Mouse (Mus musculus) hematopoietic multipotent progenitor cell, adult 10-12 weeks (in vitro differentiated cells): Measurements from ENCODE around the gene Phospho1. TPM values are rescaled to one million over a fixed set of nuclear protein-coding genes. Genes with fewer than 3 reads are reported as not detected.

ENCODE experiments used
- polyA plus RNA-seq: library from polyadenylated mRNA; stranded (reverse); fragments of >175 nt; gene quantifications from 2 replicates; pipeline ENCODE4 v1.2.3, GENCODE M21; 2012; ENCODE audit warnings: low replicate concordance

Phospho1 gene
- 89.6 and 205 TPM in 2 replicates for polyA plus RNA-seq

GRCm38 (mm10) chr11:95824071-95824876 lies at the start of gene Phospho1:
Gene Phospho1 (plus strand): TSS chr11:95824499.

GRCm38 (mm10) chr11:95837059-95837458 lies 12.8 kb downstream of the Phospho1 start, which contains the start of gene Gngt2:
Gene Gngt2 (plus strand): TSS chr11:95837216.

GRCm38 (mm10) chr11:95842074-95842681 lies 17.9 kb downstream of the Phospho1 start, which contains the start of gene Abi3:
Gene Abi3 (minus strand): TSS chr11:95842476.

Other genes with a start within 250 kb of the Phospho1 start
- gene Ngfr, start 236.8 kb upstream of the Phospho1 start, polyA plus RNA-seq, result 0.27 and 0.59 TPM in 2 replicates
- gene Phb, start 157.5 kb upstream of the Phospho1 start, polyA plus RNA-seq, result 9.3 and 24.7 TPM in 2 replicates
- 67.9 and 77.6 TPM in 2 replicates for gene Zfp652, start 111.8 kb upstream of the Phospho1 start, polyA plus RNA-seq
- gene B130006D01Rik, start 100.9 kb upstream of the Phospho1 start, polyA plus RNA-seq, result 0.18 TPM in 1 of 2 replicates, not detected in the other
- gene Gngt2, start 12.7 kb downstream of the Phospho1 start, polyA plus RNA-seq, result 42.6 and 87.8 TPM in 2 replicates
- gene Abi3, start 18.0 kb downstream of the Phospho1 start, polyA plus RNA-seq, result 295 and 795 TPM in 2 replicates
- not detected in 2 replicates for gene B4galnt2, start 90.4 kb downstream of the Phospho1 start, polyA plus RNA-seq
- not detected in 2 replicates for gene Igf2bp1, start 181.4 kb downstream of the Phospho1 start, polyA plus RNA-seq
- not detected in 2 replicates for gene Gip, start 200.0 kb downstream of the Phospho1 start, polyA plus RNA-seq
- 60.0 and 107 TPM in 2 replicates for gene Snf8, start 210.4 kb downstream of the Phospho1 start, polyA plus RNA-seq
- 19.9 and 30.6 TPM in 2 replicates for gene Ube2z, start 240.9 kb downstream of the Phospho1 start, polyA plus RNA-seq